Mouse (Mus musculus): ENCODE results near the gene Uqcc2.
A peak's percentile ranks its signal among the peaks of the same experiment; 100 is the strongest.

- TF ChIP-seq CTCF (conservative IDR thresholded peaks at IDR 0.05; ENCODE audit: insufficient read depth, insufficient read length, low read depth, low read length) = 0 out of 2 replicates have a peak, but pooled peaks have one; percentile 26
- TF ChIP-seq POLR2A (IDR thresholded peaks at IDR 0.05; ENCODE audit: low read depth, low read length) = no peak
Observed at GRCm38 (mm10) chr17:27077920-27078319, 55.8 kb downstream of the Uqcc2 start.
